Mouse (Mus musculus): ENCODE data around the gene Lrp1. TPM values are rescaled to one million over a fixed set of nuclear protein-coding genes. Genes with fewer than 3 reads are reported as not detected.

Lrp1 gene
- polyA plus RNA-seq, 1 experiment = 387 TPM

DNA sequence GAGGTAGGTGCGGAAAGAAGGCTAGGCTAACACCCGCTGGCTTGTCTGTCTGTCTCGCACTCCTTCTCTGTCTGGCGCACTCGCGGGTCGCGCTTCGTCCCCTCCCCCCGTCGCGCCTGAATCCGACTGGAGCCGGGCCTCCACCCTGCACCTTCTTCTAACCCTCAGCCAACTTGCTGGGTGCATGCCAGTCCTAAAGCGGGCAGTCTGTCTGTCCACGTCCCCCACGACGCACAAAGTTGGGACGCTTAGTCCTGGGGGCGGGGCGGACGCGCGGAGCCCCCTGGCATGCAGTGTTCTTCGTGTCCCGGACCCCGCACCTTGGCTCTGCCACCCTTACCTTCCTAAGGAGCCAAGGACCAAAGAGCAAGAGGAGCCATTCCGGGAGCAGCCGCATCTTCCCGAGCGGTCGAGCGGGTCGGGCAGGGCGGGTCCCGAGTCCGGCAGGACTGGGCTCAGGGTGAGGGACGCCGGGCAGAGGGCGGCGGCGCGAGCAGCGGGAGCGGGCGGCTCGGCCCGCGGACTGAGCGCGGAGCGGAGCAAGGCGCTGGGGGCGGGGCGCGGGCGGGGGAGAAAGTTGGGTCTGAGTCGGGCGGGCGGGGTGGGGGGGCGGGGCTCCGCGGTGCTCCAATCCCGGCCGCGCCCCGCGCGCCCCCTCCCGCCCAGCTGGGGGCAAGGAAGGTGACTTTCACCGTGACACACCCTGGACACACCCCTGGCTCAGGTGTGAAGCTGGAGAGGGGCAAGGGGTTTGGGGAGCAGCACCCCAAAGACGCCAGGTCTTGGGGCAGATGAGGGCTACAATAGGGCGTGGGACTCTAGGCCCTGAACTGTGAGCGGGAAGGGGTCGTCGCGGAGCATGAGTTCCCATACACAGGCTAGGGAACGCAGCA, 86.7 kb downstream of the Lrp1 start, which contains the start of gene Nxph4:
Nxph4 (minus strand) TSS at position 524 of the 893 bp plus-strand sequence.
- no peak for TF ChIP-seq POLR2A (IDR thresholded peaks at IDR 0.05; ENCODE audit: low read depth, low read length)
- TF ChIP-seq CTCF (IDR thresholded peaks at IDR 0.05; ENCODE audit: borderline replicate concordance, insufficient read depth, low read length) = no peak
- H3K4me1 ChIP-seq (ENCODE audit: control insufficient read depth, insufficient read depth, low read length) = peaks cover 3% of the 10 kb centered on the region; the same call in 1 of the 2 replicates

DNA sequence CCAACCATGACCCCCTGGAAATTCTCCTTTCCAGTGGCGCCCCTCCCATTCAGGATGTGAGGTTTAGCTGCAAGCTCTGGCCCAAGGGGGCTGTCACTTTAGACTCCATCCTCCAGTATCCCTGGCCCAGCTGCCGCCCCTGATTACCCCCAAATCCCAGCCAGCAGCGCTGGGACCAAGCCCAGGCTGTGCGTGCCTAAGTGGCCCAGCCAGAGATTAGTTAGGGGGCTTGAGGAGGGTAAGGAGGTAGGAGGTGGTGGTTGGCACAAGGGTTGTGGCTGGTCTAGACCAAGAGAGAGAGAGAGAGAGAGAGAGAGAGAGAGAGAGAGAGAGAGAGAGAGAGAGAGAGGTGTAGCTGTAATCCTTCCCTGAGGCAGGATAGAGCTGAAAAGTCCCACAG, 89.4 kb downstream of the Lrp1 start:
- no peak overlapping the region for H3K4me3 ChIP-seq (ENCODE audit: insufficient read depth, low read length)
- no peak overlapping the region for H3K27ac ChIP-seq (ENCODE audit: insufficient read depth, low read length)
- TF ChIP-seq CTCF (IDR thresholded peaks at IDR 0.05; ENCODE audit: borderline replicate concordance, insufficient read depth, low read length) (no peak), POLR2A (IDR thresholded peaks at IDR 0.05; ENCODE audit: low read depth, low read length) (no peak)
- H3K4me1 ChIP-seq (ENCODE audit: control insufficient read depth, insufficient read depth, low read length) = peaks cover 3% of the 10 kb centered on the region; the same call in 1 of the 2 replicates

More for the DNA sequence above, 86.7 kb downstream of the Lrp1 start, which contains the start of gene Nxph4:
- Histone ChIP-seq H3K4me3 (ENCODE audit: insufficient read depth, low read length) (peak within 1 kb of the TSS; percentile 31), H3K27ac (ENCODE audit: insufficient read depth, low read length) (no peak within 1 kb of the TSS)

DNA sequence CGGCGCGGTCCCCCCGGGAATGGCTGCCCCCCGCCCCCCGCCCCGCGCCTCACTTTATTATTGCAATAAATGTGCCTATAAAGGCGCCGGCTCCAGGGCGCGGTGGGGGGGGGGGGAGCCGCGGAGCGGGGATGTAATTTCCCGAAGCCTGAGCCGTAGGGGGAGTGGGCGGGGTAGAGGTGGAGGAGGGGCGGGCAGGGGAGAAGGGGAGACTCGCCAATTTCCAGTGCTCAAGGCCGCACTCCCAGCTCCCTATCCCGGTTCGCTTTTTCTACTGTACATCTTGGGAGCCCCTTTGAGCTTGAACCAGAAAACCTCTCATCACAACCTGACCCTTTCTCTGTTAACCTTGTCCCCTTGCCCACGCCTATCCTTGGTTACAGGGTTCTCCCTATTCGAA, 90.0 kb downstream of the Lrp1 start:
- Histone ChIP-seq H3K4me3 (ENCODE audit: insufficient read depth, low read length) (no peak overlapping the region), H3K4me1 (ENCODE audit: control insufficient read depth, insufficient read depth, low read length) (peaks cover 3% of the 10 kb centered on the region; the same call in 1 of the 2 replicates), H3K27ac (ENCODE audit: insufficient read depth, low read length) (no peak overlapping the region)
- TF ChIP-seq POLR2A (IDR thresholded peaks at IDR 0.05; ENCODE audit: low read depth, low read length) (no peak), CTCF (IDR thresholded peaks at IDR 0.05; ENCODE audit: borderline replicate concordance, insufficient read depth, low read length) (no peak)

DNA sequence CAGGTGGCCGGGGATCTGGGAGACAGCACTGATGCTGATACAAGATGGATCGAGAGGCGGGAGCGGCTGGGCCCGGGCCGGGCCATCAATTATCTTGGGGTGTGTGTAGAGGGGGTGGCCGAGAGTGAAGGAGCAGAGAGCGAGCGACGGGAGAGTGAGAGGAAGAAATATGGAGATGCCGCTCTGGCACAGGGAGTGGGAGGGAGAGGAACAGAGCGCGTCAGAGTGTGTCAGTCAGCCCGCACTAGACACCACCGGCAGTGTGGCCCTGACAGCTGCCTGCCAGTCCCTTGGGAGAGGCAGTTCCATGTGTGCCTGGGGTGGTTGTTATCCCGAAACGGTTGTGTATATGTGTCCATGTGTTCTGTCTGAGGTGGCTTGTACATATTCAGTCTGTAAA, 93.5 kb downstream of the Lrp1 start:
- Histone ChIP-seq H3K27ac (ENCODE audit: insufficient read depth, low read length) (no peak overlapping the region), H3K4me3 (ENCODE audit: insufficient read depth, low read length) (no peak overlapping the region), H3K4me1 (ENCODE audit: control insufficient read depth, insufficient read depth, low read length) (no peaks in the 10 kb centered on the region)
- TF ChIP-seq CTCF (IDR thresholded peaks at IDR 0.05; ENCODE audit: borderline replicate concordance, insufficient read depth, low read length) (no peak), POLR2A (IDR thresholded peaks at IDR 0.05; ENCODE audit: low read depth, low read length) (no peak)

DNA sequence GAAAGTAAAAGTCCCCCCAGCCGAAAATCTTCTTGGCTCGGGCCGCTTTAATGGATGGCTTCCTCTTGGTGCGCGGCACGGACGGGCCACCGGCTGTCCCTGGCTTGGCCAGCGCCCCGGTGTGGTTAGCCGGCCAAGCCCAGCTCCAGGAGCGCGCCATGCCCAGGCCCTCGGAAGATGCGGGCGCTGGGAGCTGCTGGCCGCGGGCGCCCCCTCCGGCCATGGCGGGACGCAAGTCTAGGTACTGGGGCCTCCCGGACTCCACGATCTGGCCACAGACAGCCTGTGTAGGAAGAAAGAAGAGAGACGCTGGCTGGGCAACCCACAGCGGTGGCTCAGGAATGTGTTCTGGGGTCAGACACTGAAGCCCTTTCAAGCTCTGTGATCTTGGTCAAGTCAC, 94.3 kb downstream of the Lrp1 start:
- no peak overlapping the region for H3K27ac ChIP-seq (ENCODE audit: insufficient read depth, low read length)

DNA sequence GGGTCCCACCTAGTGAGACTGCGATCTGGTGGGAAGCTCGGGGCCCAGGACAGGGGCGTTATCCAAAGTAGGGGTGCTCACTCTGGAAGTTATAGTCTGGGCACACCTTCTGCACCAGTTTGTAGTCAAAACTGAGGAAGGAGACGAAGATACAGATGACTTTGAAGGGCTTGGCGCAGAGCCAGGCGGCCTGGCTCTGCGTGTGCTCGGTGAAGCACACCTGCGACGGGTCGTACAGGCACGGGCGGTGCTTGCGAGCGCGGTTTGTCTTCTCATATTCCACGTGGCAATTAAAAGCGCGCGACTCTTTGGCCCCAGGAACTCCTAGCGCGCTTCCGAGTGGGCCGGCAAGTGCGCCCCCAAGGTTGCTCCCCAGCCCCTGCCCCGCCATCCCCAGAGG, 94.9 kb downstream of the Lrp1 start:
- H3K27ac ChIP-seq (ENCODE audit: insufficient read depth, low read length) = no peak overlapping the region
- H3K4me3 ChIP-seq (ENCODE audit: insufficient read depth, low read length) = peak overlapping the region; percentile 12; the same call in 1 of the 2 replicates
- TF ChIP-seq POLR2A (IDR thresholded peaks at IDR 0.05; ENCODE audit: low read depth, low read length) (no peak), CTCF (IDR thresholded peaks at IDR 0.05; ENCODE audit: borderline replicate concordance, insufficient read depth, low read length) (no peak)
- no peaks in the 10 kb centered on the region for H3K4me1 ChIP-seq (ENCODE audit: control insufficient read depth, insufficient read depth, low read length)

More for the DNA sequence above, 94.3 kb downstream of the Lrp1 start:
- no peaks in the 10 kb centered on the region for H3K4me1 ChIP-seq (ENCODE audit: control insufficient read depth, insufficient read depth, low read length)
- peak overlapping the region; percentile 12 for H3K4me3 ChIP-seq (ENCODE audit: insufficient read depth, low read length)
- TF ChIP-seq CTCF (IDR thresholded peaks at IDR 0.05; ENCODE audit: borderline replicate concordance, insufficient read depth, low read length) (0 out of 2 replicates have a peak, but pooled peaks have one; percentile 12), POLR2A (IDR thresholded peaks at IDR 0.05; ENCODE audit: low read depth, low read length) (no peak)

DNA sequence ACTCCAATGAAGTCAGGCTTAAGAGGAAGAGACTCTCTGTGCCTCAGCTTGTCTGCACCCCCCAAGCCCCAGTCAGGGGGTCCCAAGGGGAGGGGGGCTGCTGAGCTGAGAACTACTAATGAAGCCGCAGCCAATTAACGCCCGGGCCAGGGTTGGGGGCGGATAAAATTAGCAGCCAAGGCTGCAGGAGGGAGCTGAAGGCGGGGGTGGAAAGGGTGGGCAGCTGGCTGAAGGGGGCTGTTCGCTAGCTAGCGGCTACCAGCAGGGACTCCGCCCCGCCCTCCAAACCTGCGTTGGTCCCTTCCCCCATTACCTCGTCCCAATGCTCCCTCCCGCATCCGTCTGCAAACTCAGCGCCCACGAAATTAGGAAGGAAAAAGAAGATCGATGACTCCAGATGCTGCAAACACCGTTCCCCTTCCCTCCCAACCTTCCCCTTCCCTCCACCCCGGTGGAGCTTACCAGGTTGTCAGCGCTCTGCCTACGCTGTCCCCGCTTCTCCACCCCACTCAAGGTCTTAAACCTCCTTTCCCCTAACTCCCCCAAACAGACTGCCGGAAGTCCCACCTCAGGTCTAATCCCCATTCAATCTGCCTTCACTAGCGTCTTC, 96.2 kb downstream of the Lrp1 start:
- H3K4me3 ChIP-seq (ENCODE audit: insufficient read depth, low read length) = no peak overlapping the region
- no peak overlapping the region for H3K27ac ChIP-seq (ENCODE audit: insufficient read depth, low read length)
- TF ChIP-seq POLR2A (IDR thresholded peaks at IDR 0.05; ENCODE audit: low read depth, low read length) (no peak), CTCF (IDR thresholded peaks at IDR 0.05; ENCODE audit: borderline replicate concordance, insufficient read depth, low read length) (no peak)
- H3K4me1 ChIP-seq (ENCODE audit: control insufficient read depth, insufficient read depth, low read length) = no peaks in the 10 kb centered on the region

DNA sequence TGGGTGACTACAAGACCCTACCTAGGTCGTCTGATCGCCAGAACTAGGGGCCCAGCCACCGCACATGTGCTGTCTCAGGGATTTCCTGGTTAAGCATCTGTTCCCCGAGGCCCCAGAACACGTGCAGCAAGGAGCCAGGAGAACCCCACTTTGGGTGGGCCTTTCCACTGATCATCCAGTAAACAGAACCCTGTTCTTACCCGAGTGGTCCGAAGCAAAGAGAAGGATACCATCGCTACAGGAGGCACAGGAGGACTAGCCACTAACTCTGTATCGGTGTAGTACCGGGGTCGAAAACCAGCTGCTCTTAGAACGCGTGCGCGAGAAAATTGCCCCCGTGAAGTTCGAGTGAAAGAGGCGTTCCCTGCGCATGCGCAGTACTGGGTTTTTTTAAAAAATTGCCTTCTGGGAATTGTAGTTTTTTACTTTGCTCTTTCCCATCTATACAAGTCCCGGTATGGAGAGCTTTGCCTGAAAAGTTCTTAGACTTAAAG, 98.8 kb downstream of the Lrp1 start, which contains the start of gene Shmt2:
Shmt2 (minus strand) TSS at position 357 of the 494 bp plus-strand sequence.
- TF ChIP-seq CTCF (IDR thresholded peaks at IDR 0.05; ENCODE audit: borderline replicate concordance, insufficient read depth, low read length) (no peak), POLR2A (IDR thresholded peaks at IDR 0.05; ENCODE audit: low read depth, low read length) (peak; percentile 87)
- peak within 1 kb of the TSS; percentile 62 for H3K27ac ChIP-seq (ENCODE audit: insufficient read depth, low read length)
- peak within 1 kb of the TSS; percentile 89 for H3K4me3 ChIP-seq (ENCODE audit: insufficient read depth, low read length)
- H3K4me1 ChIP-seq (ENCODE audit: control insufficient read depth, insufficient read depth, low read length) = no peaks in the 10 kb centered on the region

DNA sequence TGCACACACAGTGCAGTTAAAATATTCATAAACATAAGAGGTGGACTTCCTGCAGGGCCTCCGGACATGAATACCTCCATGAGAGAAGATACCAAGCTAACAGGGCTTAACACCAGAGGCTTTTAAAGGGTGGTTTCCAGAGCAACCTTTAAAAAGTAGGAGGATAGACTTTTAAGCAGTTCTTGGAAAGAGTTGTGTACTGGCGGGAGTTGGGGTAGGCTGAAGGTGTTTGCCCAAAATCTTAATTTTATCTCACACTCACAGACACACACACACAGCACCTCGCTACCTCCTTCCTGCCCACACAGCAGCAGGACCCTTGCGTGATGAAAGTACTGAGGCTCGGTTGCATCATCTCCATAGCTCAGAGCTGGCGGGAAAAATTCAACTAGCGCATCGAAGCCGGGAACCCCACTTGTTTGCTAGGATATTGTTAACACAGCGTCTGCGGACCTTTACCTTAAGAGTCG, 99.3 kb downstream of the Lrp1 start:
- Histone ChIP-seq H3K4me1 (ENCODE audit: control insufficient read depth, insufficient read depth, low read length) (no peaks in the 10 kb centered on the region; the same call in 1 of the 2 replicates), H3K4me3 (ENCODE audit: insufficient read depth, low read length) (peak overlapping the region; percentile 89), H3K27ac (ENCODE audit: insufficient read depth, low read length) (peak overlapping the region; percentile 62)
- TF ChIP-seq POLR2A (IDR thresholded peaks at IDR 0.05; ENCODE audit: low read depth, low read length) (peak; percentile 66; the same call in 1 of the 2 replicates), CTCF (IDR thresholded peaks at IDR 0.05; ENCODE audit: borderline replicate concordance, insufficient read depth, low read length) (no peak)

Measured in embryonic fibroblast, embryonic 13.5 days (primary cell).